Mouse (Mus musculus) heart, postnatal 36 days (tissue): ENCODE results near the gene Atp11c. TPM values are rescaled to one million over a fixed set of nuclear protein-coding genes. Genes with fewer than 3 reads are reported as not detected.

ENCODE experiments used
- DNase-seq, 2 experiments: peaks; one replicate each; pipeline ENCODE4 v3.0.0; 2021 to 2022
- intact Hi-C: fragments of 180-260 bp; cut with DNase I; formaldehyde crosslinking; loops from one replicate; pipeline ENCODE4 v1.15.1; 2025
- total RNA-seq, 2 experiments: library from RNA; stranded (reverse); gene quantifications; 2 replicates each; pipeline ENCODE4 v1.2.3; 2021

The Atp11c gene
- total RNA-seq, 2 experiments from 2014 or later, result 7.1 to 7.3 TPM

GRCm38 (mm10) chrX:60403062-60403763 lies 189.3 kb downstream of the Atp11c start:
- DNase-seq, result peak in 1 of 2 experiments; percentile 6
- intact Hi-C loops, result loop anchor here (5.0 kb wide), 1 partner anchor 151 kb away; no protein-coding TSS in a partner anchor

GRCm38 (mm10) chrX:60394292-60394691 lies 198.2 kb downstream of the Atp11c start:
- intact Hi-C loops, result no loop called here
- DNase-seq, result no peak

- intact Hi-C loops, result no loop called here
- no peak for DNase-seq
Observed at GRCm38 (mm10) chrX:60386852-60387251, 205.6 kb downstream of the Atp11c start.

GRCm38 (mm10) chrX:60381711-60382110 lies 210.8 kb downstream of the Atp11c start:
- intact Hi-C loops, result no loop called here
- DNase-seq, result no peak

GRCm38 (mm10) chrX:60380386-60380785 lies 212.1 kb downstream of the Atp11c start:
- no peak for DNase-seq
- intact Hi-C loops, result no loop called here

- DNase-seq, result no peak
- intact Hi-C loops, result no loop called here
Observed at GRCm38 (mm10) chrX:60348741-60349140, 243.8 kb downstream of the Atp11c start.

- intact Hi-C loops, result no loop called here
- no peak for DNase-seq
Observed at GRCm38 (mm10) chrX:60345447-60345846, 247.1 kb downstream of the Atp11c start.

GRCm38 (mm10) chrX:60344991-60345390 lies 247.5 kb downstream of the Atp11c start:
- intact Hi-C loops, result no loop called here
- DNase-seq, result peak; percentile 4 to 7

- intact Hi-C loops, result no loop called here
Observed at GRCm38 (mm10) chrX:60329735-60330134, 262.8 kb downstream of the Atp11c start.

GRCm38 (mm10) chrX:60321321-60321720 lies 271.2 kb downstream of the Atp11c start:
- intact Hi-C loops, result no loop called here
- no peak for DNase-seq

More at GRCm38 (mm10) chrX:60329735-60330134, 262.8 kb downstream of the Atp11c start:
- DNase-seq, result no peak

- intact Hi-C loops, result no loop called here
- DNase-seq, result no peak
Observed at GRCm38 (mm10) chrX:60317661-60318060, 274.8 kb downstream of the Atp11c start.

GRCm38 (mm10) chrX:60292335-60292734 lies 300.2 kb downstream of the Atp11c start:
- DNase-seq, result no peak
- intact Hi-C loops, result no loop called here

- no peak for DNase-seq
- intact Hi-C loops, result no loop called here
Observed at GRCm38 (mm10) chrX:60255346-60255745, 337.2 kb downstream of the Atp11c start.

GRCm38 (mm10) chrX:60187726-60188125 lies 404.8 kb downstream of the Atp11c start:
- intact Hi-C loops, result no loop called here
- no peak for DNase-seq

GRCm38 (mm10) chrX:60182611-60183010 lies 409.9 kb downstream of the Atp11c start:
- no peak for DNase-seq
- intact Hi-C loops, result no loop called here

GRCm38 (mm10) chrX:60178744-60179458 lies 413.6 kb downstream of the Atp11c start, which contains the start of gene Mcf2:
Gene Mcf2 (minus strand): TSS chrX:60179089.
- no peak for DNase-seq
- intact Hi-C loops, result no loop called here

- DNase-seq, result no peak
Observed at GRCm38 (mm10) chrX:60178025-60178743, 414.3 kb downstream of the Atp11c start.

More at GRCm38 (mm10) chrX:60178025-60178743, 414.3 kb downstream of the Atp11c start:
- intact Hi-C loops, result no loop called here
